Mouse (Mus musculus) heart, embryonic 13.5 days (tissue): Measurements from ENCODE around the gene Trim14. TPM values are rescaled to one million over a fixed set of nuclear protein-coding genes. Genes with fewer than 3 reads are reported as not detected.
A peak's percentile ranks its signal among the peaks of the same experiment; 100 is the strongest.

Source experiments
- ATAC-seq: fragments of 200-750 bp; cut with Nextera tagmentation; 2 replicates; pipeline ENCODE4 v1.8.0; 2017; ENCODE audit warnings: moderate TSS enrichment; ENCODE audit not compliant: insufficient number of reproducible peaks, low FRiP score, low TSS enrichment; ENCODE audit errors: extremely low read depth
- H3K27ac ChIP-seq: fragments of 300-500 bp; sonication (generic); replicated peaks from 2 replicates; pipeline ENCODE4 v1.5.1; 2015; ENCODE audit warnings: moderate library complexity, mild to moderate bottlenecking, inconsistent platforms
- H3K27me3 ChIP-seq: fragments of 300-500 bp; sonication (generic); replicated peaks from 2 replicates; pipeline ENCODE4 v1.6.1; 2015; ENCODE audit warnings: mild to moderate bottlenecking, inconsistent platforms
- H3K36me3 ChIP-seq: fragments of 300-500 bp; sonication (generic); 2 replicates; pipeline ENCODE4 v1.6.1; 2015; ENCODE audit warnings: mild to moderate bottlenecking, inconsistent platforms
- H3K4me1 ChIP-seq: fragments of 300-500 bp; sonication (generic); 2 replicates; pipeline ENCODE4 v1.6.1; 2015; ENCODE audit warnings: inconsistent platforms
- H3K4me2 ChIP-seq: fragments of 300-500 bp; sonication (generic); 2 replicates; pipeline ENCODE4 v1.6.1; 2015; ENCODE audit warnings: inconsistent platforms, mild to moderate bottlenecking, moderate library complexity
- H3K4me3 ChIP-seq: fragments of 300-500 bp; sonication (generic); 2 replicates; pipeline ENCODE4 v1.5.1; 2015; ENCODE audit warnings: moderate library complexity, mild to moderate bottlenecking, inconsistent platforms
- H3K9ac ChIP-seq: fragments of 300-500 bp; sonication (generic); 2 replicates; pipeline ENCODE4 v1.6.1; 2015; ENCODE audit warnings: inconsistent platforms, mild to moderate bottlenecking, moderate library complexity
- H3K9me3 ChIP-seq: fragments of 300-500 bp; sonication (generic); 2 replicates; pipeline ENCODE4 v1.6.1; 2016; ENCODE audit warnings: inconsistent platforms
- WGBS: fragments of 180-500 bp; shearing (Covaris S2); methylation state at CpG from one replicate; pipeline ENCODE4 v1.1.7; 2015; ENCODE audit warnings: mixed read lengths; 5-methylcytosine and 5-hydroxymethylcytosine counted together
- polyA plus RNA-seq: library from polyadenylated mRNA; unstranded; fragments of >200 nt; fragmentation: Nextera tagmentation; extraction: Ambion mirVana; gene quantifications from 2 replicates; pipeline ENCODE4 v1.2.1, GENCODE M21; 2015

Gene Trim14
- polyA plus RNA-seq, 1 experiment from 2014 or later: 1.7 TPM

GRCm38 (mm10) chr4:46447461-46447860 lies 88.5 kb downstream of the Trim14 start:
- H3K4me1 ChIP-seq: peaks cover 20% of the 10 kb centered on the region
- no peak for ATAC-seq
- no peaks in the 10 kb centered on the region for H3K27me3 ChIP-seq
- H3K36me3 ChIP-seq: no peaks in the 10 kb centered on the region
- no peak overlapping the region for H3K9ac ChIP-seq
- H3K4me3 ChIP-seq: no peak overlapping the region
- WGBS: 63% methylated on average over 1 of the region's 1 CpGs
- H3K27ac ChIP-seq: no peak overlapping the region
- no peak overlapping the region for H3K4me2 ChIP-seq
- H3K9me3 ChIP-seq: no peaks in the 10 kb centered on the region

GRCm38 (mm10) chr4:46445237-46445945 lies 90.5 kb downstream of the Trim14 start:
- WGBS: 50% methylated on average over 9 of the region's 9 CpGs
- H3K9ac ChIP-seq: peak overlapping the region; percentile 12
- ATAC-seq: no peak

More at GRCm38 (mm10) chr4:46445237-46445945, 90.5 kb downstream of the Trim14 start:
- no peaks in the 10 kb centered on the region for H3K27me3 ChIP-seq
- H3K9me3 ChIP-seq: no peaks in the 10 kb centered on the region
- no peaks in the 10 kb centered on the region for H3K36me3 ChIP-seq
- H3K4me3 ChIP-seq: no peak overlapping the region
- no peak overlapping the region for H3K4me2 ChIP-seq
- peaks cover 17% of the 10 kb centered on the region for H3K4me1 ChIP-seq
- no peak overlapping the region for H3K27ac ChIP-seq

Other genes with a start within 250 kb of the Trim14 start
- gene Foxe1, start 192.5 kb downstream of the Trim14 start, polyA plus RNA-seq: not detected in 2 replicates
- gene Trmo, start 146.7 kb downstream of the Trim14 start, polyA plus RNA-seq: 7.1 and 9.4 TPM in 2 replicates
- gene Hemgn, start 122.6 kb downstream of the Trim14 start, polyA plus RNA-seq: 3.1 and 12.6 TPM in 2 replicates
- 179 and 191 TPM in 2 replicates for gene Anp32b, start 85.2 kb downstream of the Trim14 start, polyA plus RNA-seq
- gene Nans, start 46.9 kb downstream of the Trim14 start, polyA plus RNA-seq: 63.1 and 65.4 TPM in 2 replicates
- 0.55 and 0.76 TPM in 2 replicates for gene Coro2a, start 66.1 kb upstream of the Trim14 start, polyA plus RNA-seq
- gene Tbc1d2, start 114.1 kb upstream of the Trim14 start, polyA plus RNA-seq: 0.55 and 0.63 TPM in 2 replicates